Mouse (Mus musculus): ENCODE results near the gene Dbp. TPM values are rescaled to one million over a fixed set of nuclear protein-coding genes. Genes with fewer than 3 reads are reported as not detected.

The Dbp gene
- polyA plus RNA-seq, 1 experiment from 2014 or later: 1.7 TPM

DNA sequence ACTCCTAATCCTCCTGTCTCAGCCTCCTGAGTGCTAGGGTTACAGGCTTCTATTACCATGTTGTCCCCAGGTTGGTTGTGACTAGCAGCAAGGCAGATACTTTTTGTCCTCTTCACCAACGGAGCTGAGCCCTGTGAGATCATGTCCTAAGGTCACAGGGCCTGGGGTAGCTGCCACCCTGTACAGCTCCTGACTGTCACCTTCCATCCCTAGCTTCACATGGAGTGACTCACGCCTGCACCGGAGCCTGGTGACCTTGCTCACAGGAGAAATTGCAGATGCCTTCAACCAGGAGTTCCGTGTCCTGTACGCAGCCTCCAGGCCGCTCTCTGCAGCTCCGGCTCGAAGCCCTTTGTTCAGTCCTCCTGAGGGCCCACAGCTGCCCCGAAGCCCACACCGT lies 21.5 kb downstream of the Dbp start:
- no peaks in the 10 kb centered on the region for H3K4me1 ChIP-seq (replicated peaks; ENCODE audit: control insufficient read depth, insufficient read depth, low read length)
- no peaks in the 10 kb centered on the region for H3K27me3 ChIP-seq (ENCODE audit: control insufficient read depth, insufficient read depth, low read depth, low read length)
- H3K36me3 ChIP-seq (ENCODE audit: control insufficient read depth, insufficient read depth, low read length): peaks cover 24% of the 10 kb centered on the region
- 89% methylated on average over 10 of the region's 10 CpGs for WGBS
- H3K9me3 ChIP-seq (ENCODE audit: control insufficient read depth, low read length): no peaks in the 10 kb centered on the region
- no peak overlapping the region for H3K4me2 ChIP-seq (ENCODE audit: low read depth, low read length)
- no peak overlapping the region for H3K27ac ChIP-seq (ENCODE audit: low read length)
- no peak for ATAC-seq (ENCODE audit: low read depth)
- no peak overlapping the region for H3K4me3 ChIP-seq (ENCODE audit: low read length)
- no peak overlapping the region for H3K9ac ChIP-seq (ENCODE audit: low read length)

DNA sequence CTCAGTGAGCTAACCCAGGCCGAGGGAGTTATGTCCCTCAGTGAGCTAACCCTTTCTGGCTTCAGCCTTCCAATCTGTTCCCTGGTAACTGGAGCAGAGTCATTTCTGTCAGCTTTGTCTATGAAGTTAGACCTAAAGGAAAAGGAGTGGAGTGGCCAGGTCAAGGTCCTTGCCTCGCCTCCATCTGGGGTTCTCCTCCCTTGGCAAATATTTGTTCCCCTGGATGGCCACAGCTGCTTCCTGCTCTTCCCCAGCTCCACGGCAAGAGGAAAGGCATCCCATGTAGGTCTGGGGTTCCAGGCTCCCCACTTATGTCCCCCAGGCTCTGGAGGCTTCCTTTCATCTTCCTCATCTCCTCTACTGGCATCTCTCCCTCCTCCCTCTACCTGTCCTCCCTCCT lies 22.7 kb downstream of the Dbp start:
- no peak overlapping the region for H3K4me2 ChIP-seq (ENCODE audit: low read depth, low read length)
- no peak overlapping the region for H3K9ac ChIP-seq (ENCODE audit: low read length)
- 55% methylated on average over 3 of the region's 3 CpGs for WGBS
- no peak overlapping the region for H3K27ac ChIP-seq (ENCODE audit: low read length)
- no peaks in the 10 kb centered on the region for H3K27me3 ChIP-seq (ENCODE audit: control insufficient read depth, insufficient read depth, low read depth, low read length)
- no peak for ATAC-seq (ENCODE audit: low read depth)
- no peaks in the 10 kb centered on the region for H3K4me1 ChIP-seq (replicated peaks; ENCODE audit: control insufficient read depth, insufficient read depth, low read length)
- no peaks in the 10 kb centered on the region for H3K9me3 ChIP-seq (ENCODE audit: control insufficient read depth, low read length)
- no peak overlapping the region for H3K4me3 ChIP-seq (ENCODE audit: low read length)
- peaks cover 22% of the 10 kb centered on the region for H3K36me3 ChIP-seq (ENCODE audit: control insufficient read depth, insufficient read depth, low read length)

DNA sequence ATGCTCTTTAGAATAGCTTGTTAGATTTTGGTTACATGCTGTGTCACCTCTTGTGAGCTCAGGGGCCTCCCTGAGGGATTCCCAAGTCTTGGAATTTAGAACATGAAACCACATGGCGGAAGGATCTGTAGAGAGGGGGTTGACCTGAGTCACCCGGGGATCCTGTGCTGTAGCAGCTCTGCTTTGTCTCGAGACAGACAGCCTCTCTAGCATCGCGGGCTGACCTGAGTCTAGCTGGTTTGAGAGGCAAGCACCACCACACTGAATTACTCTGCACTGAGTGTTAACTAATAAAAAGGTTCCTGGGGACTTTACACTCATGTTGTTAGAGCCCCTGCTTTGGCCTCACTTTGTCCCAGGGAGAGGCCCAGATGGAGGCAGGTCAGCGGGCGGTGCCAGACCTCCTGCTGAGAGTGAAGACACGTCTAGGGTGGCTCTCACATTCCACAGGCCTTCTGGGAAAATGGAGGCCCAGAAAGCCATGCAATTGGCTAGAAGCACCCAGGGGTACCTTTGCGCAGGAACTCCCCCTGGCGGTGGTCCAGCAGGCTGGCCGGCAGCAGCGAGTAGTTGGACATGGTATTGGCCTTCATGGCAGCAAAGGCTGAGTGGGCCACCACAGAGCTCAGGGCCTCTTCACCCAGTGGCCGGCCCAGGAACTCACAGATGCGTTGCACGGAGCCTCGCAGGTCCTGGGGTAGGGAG lies 26.0 kb downstream of the Dbp start:
- H3K27me3 ChIP-seq (ENCODE audit: control insufficient read depth, insufficient read depth, low read depth, low read length): no peaks in the 10 kb centered on the region
- ATAC-seq (ENCODE audit: low read depth): peak; percentile 26; the same call in 1 of the 2 replicates

DNA sequence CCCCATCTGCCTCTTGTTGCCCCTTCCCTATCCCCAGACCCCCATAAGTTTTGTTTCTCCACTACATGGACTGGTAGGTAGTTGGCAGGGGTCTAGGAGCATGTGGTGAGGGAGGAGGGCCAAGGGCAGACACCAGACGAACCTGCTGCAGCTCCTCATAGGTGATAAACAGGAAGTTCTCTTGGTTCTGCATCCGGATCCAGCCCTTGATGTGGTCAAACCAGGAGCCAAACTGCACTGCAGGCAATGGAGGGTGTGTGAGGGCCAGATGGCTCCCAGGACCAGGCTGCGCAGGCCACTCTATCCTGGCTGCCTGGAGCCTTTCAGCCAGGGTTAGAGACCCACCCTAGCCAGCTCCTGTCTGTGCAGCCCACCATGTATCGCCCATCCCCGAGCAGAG lies 28.6 kb downstream of the Dbp start:
- WGBS: 74% methylated on average over 5 of the region's 5 CpGs
- Histone ChIP-seq H3K27me3 (ENCODE audit: control insufficient read depth, insufficient read depth, low read depth, low read length) (no peaks in the 10 kb centered on the region), H3K36me3 (ENCODE audit: control insufficient read depth, insufficient read depth, low read length) (0 out of 2 replicates have a peak, but pooled peaks cover 3% of the 10 kb centered on the region), H3K4me3 (ENCODE audit: low read length) (no peak overlapping the region), H3K27ac (ENCODE audit: low read length) (no peak overlapping the region), H3K9ac (ENCODE audit: low read length) (no peak overlapping the region), H3K4me2 (ENCODE audit: low read depth, low read length) (no peak overlapping the region), H3K4me1 (replicated peaks; ENCODE audit: control insufficient read depth, insufficient read depth, low read length) (no peaks in the 10 kb centered on the region), H3K9me3 (ENCODE audit: control insufficient read depth, low read length) (no peaks in the 10 kb centered on the region)
- ATAC-seq (ENCODE audit: low read depth): no peak

More for the DNA sequence above, 26.0 kb downstream of the Dbp start:
- WGBS: 19% methylated on average over 16 of the region's 16 CpGs
- Histone ChIP-seq H3K36me3 (ENCODE audit: control insufficient read depth, insufficient read depth, low read length) (0 out of 2 replicates have a peak, but pooled peaks cover 8% of the 10 kb centered on the region), H3K4me2 (ENCODE audit: low read depth, low read length) (no peak overlapping the region), H3K27ac (ENCODE audit: low read length) (no peak overlapping the region), H3K9me3 (ENCODE audit: control insufficient read depth, low read length) (no peaks in the 10 kb centered on the region), H3K4me1 (replicated peaks; ENCODE audit: control insufficient read depth, insufficient read depth, low read length) (no peaks in the 10 kb centered on the region), H3K9ac (ENCODE audit: low read length) (no peak overlapping the region), H3K4me3 (ENCODE audit: low read length) (no peak overlapping the region)

DNA sequence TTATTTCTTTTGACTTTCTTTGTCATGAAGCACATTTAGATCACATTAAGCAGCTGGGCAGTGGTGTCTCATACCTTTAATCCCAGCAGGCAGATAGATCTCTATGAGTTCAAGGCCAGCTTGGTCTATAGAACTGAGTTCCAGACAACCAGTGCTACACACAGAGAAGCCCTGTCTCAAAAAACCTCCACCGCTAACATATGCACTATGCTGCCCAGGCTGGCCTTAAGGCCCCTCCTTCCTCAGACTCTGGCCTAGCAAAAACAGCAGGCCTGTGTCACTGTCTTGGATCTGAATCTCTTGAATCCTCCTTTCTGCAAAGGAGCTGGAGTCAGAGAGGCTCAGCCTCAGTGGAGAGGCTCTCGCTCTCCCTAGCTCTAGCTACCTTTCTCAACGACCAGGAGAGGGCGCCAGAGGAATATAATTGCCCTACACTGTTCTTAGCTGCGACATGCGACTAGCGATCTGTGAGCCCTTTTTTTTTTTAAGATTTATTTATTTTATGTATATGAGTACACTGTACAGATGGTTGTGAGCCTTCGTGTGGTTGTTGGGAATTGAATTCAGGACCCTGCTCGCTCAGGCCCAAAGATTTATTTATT lies 34.4 kb downstream of the Dbp start:
- ATAC-seq (ENCODE audit: low read depth): peak; percentile 84
- no peak overlapping the region for H3K9ac ChIP-seq (ENCODE audit: low read length)
- no peak overlapping the region for H3K4me2 ChIP-seq (ENCODE audit: low read depth, low read length)
- no peak overlapping the region for H3K4me3 ChIP-seq (ENCODE audit: low read length)
- 7% methylated on average over 9 of the region's 9 CpGs for WGBS
- H3K27ac ChIP-seq (ENCODE audit: low read length): no peak overlapping the region
- no peaks in the 10 kb centered on the region for H3K36me3 ChIP-seq (ENCODE audit: control insufficient read depth, insufficient read depth, low read length)
- H3K4me1 ChIP-seq (replicated peaks; ENCODE audit: control insufficient read depth, insufficient read depth, low read length): 0 out of 2 replicates have a peak, but pooled peaks cover 3% of the 10 kb centered on the region
- H3K27me3 ChIP-seq (ENCODE audit: control insufficient read depth, insufficient read depth, low read depth, low read length): no peaks in the 10 kb centered on the region
- H3K9me3 ChIP-seq (ENCODE audit: control insufficient read depth, low read length): no peaks in the 10 kb centered on the region

DNA sequence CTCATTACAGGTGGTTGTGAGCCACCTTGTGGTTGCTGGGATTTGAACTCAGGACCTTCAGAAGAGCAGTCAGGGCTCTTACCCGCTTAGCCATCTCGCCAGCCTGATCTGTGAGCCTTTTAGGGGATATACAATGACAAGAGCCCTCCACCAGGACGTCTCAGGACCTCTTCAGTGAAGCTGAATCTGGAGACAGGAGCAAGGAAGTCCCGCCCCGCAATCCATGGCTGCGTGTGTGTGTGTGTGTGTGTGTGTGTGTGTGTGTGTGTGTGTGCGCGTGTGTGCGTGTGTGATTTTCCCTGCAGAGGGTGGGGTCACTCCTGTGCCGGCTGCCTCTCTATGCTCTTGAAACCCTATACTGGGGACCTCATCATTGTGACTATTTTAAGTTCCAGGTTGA lies 34.9 kb downstream of the Dbp start:
- 52% methylated on average over 10 of the region's 10 CpGs for WGBS

DNA sequence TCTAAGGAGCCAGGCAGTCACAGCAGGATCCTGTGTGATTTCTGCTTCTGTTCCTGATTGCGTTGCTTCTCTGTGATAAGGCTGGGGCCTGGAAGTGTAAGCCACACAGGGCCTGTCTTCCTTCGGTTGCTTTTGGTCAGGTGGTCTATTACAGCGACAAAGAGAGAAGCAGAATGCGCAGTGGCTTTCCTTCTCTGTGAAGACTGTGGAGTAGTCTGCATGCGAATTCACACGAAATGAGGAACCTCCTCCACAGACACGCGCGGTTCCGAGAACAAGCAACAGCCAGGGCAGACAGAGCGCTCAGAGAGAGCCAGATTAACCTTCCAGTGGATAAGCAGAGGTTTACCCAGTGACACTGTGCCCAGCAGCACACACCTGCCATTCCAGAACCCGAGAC lies 36.4 kb downstream of the Dbp start:
- peak overlapping the region; percentile 50; the same call in 1 of the 2 replicates for H3K4me2 ChIP-seq (ENCODE audit: low read depth, low read length)
- H3K4me3 ChIP-seq (ENCODE audit: low read length): no peak overlapping the region
- no peak overlapping the region; the same call in 1 of the 2 replicates for H3K9ac ChIP-seq (ENCODE audit: low read length)
- no peak overlapping the region for H3K27ac ChIP-seq (ENCODE audit: low read length)
- ATAC-seq (ENCODE audit: low read depth): no peak
- 0 out of 2 replicates have a peak, but pooled peaks cover 3% of the 10 kb centered on the region for H3K4me1 ChIP-seq (replicated peaks; ENCODE audit: control insufficient read depth, insufficient read depth, low read length)
- H3K36me3 ChIP-seq (ENCODE audit: control insufficient read depth, insufficient read depth, low read length): no peaks in the 10 kb centered on the region
- no peaks in the 10 kb centered on the region for H3K27me3 ChIP-seq (ENCODE audit: control insufficient read depth, insufficient read depth, low read depth, low read length)
- 73% methylated on average over 12 of the region's 12 CpGs for WGBS
- no peaks in the 10 kb centered on the region for H3K9me3 ChIP-seq (ENCODE audit: control insufficient read depth, low read length)

More for the DNA sequence above, 34.9 kb downstream of the Dbp start:
- H3K9me3 ChIP-seq (ENCODE audit: control insufficient read depth, low read length): no peaks in the 10 kb centered on the region
- H3K4me2 ChIP-seq (ENCODE audit: low read depth, low read length): no peak overlapping the region
- 0 out of 2 replicates have a peak, but pooled peaks cover 3% of the 10 kb centered on the region for H3K4me1 ChIP-seq (replicated peaks; ENCODE audit: control insufficient read depth, insufficient read depth, low read length)
- H3K27ac ChIP-seq (ENCODE audit: low read length): no peak overlapping the region
- no peaks in the 10 kb centered on the region for H3K27me3 ChIP-seq (ENCODE audit: control insufficient read depth, insufficient read depth, low read depth, low read length)
- no peak overlapping the region for H3K4me3 ChIP-seq (ENCODE audit: low read length)
- no peak for ATAC-seq (ENCODE audit: low read depth)
- no peak overlapping the region for H3K9ac ChIP-seq (ENCODE audit: low read length)
- H3K36me3 ChIP-seq (ENCODE audit: control insufficient read depth, insufficient read depth, low read length): no peaks in the 10 kb centered on the region

DNA sequence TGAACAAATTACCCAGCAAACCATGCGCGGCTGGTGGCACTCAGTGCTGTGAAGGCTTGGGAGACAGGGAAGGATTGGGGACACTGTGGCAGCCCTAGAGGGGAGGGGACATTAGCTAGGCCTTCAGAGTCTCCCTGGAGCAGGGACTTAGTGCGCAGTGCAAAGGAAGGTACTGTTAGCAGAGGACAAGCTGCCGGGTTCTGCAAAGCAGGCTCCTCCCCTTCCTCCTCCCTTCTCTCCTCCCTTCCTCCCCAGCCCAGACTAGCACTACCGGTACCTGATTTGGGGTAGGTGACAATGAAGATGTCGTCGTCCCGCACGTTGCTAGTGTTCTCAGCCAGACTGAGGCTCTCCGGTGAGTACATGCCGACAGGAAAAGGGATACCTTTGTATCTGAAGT lies 36.9 kb downstream of the Dbp start:
- peak overlapping the region; percentile 50 for H3K4me2 ChIP-seq (ENCODE audit: low read depth, low read length)
- 20% methylated on average over 11 of the region's 11 CpGs for WGBS

DNA sequence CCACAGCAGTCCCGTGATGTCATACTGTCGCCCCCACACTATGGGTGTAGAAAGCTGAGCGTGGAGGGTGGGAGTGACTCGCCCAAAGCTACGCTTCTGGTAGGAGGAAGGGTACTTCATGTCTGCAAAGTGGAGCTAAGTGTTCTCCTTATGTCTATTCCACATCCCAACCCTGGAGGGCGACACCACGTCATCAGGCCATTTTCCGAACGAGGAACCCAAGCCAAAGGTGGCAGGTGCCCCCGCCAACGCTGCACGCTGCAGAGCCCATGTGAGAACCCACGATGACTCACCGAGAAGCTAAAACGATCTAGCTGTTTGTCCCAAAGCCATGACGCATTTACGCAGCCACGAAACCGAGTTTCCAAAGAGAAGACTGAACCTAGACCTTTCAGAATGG lies 37.5 kb downstream of the Dbp start:
- 24% methylated on average over 19 of the region's 19 CpGs for WGBS
- no peaks in the 10 kb centered on the region for H3K27me3 ChIP-seq (ENCODE audit: control insufficient read depth, insufficient read depth, low read depth, low read length)
- H3K4me3 ChIP-seq (ENCODE audit: low read length): peak overlapping the region; percentile 35
- no peaks in the 10 kb centered on the region for H3K36me3 ChIP-seq (ENCODE audit: control insufficient read depth, insufficient read depth, low read length)
- ATAC-seq (ENCODE audit: low read depth): peak; percentile 21; the same call in 1 of the 2 replicates
- H3K4me2 ChIP-seq (ENCODE audit: low read depth, low read length): peak overlapping the region; percentile 50
- H3K27ac ChIP-seq (ENCODE audit: low read length): no peak overlapping the region
- H3K4me1 ChIP-seq (replicated peaks; ENCODE audit: control insufficient read depth, insufficient read depth, low read length): 0 out of 2 replicates have a peak, but pooled peaks cover 3% of the 10 kb centered on the region
- no peaks in the 10 kb centered on the region for H3K9me3 ChIP-seq (ENCODE audit: control insufficient read depth, low read length)
- H3K9ac ChIP-seq (ENCODE audit: low read length): peak overlapping the region; percentile 16

More for the DNA sequence above, 36.9 kb downstream of the Dbp start:
- Histone ChIP-seq H3K27ac (ENCODE audit: low read length) (no peak overlapping the region), H3K9ac (ENCODE audit: low read length) (peak overlapping the region; percentile 16), H3K36me3 (ENCODE audit: control insufficient read depth, insufficient read depth, low read length) (no peaks in the 10 kb centered on the region), H3K27me3 (ENCODE audit: control insufficient read depth, insufficient read depth, low read depth, low read length) (no peaks in the 10 kb centered on the region), H3K4me1 (replicated peaks; ENCODE audit: control insufficient read depth, insufficient read depth, low read length) (0 out of 2 replicates have a peak, but pooled peaks cover 3% of the 10 kb centered on the region), H3K9me3 (ENCODE audit: control insufficient read depth, low read length) (no peaks in the 10 kb centered on the region), H3K4me3 (ENCODE audit: low read length) (peak overlapping the region; percentile 35)
- peak; percentile 59 for ATAC-seq (ENCODE audit: low read depth)
